Mouse (Mus musculus): ENCODE measurements around the gene Cask.

DNA sequence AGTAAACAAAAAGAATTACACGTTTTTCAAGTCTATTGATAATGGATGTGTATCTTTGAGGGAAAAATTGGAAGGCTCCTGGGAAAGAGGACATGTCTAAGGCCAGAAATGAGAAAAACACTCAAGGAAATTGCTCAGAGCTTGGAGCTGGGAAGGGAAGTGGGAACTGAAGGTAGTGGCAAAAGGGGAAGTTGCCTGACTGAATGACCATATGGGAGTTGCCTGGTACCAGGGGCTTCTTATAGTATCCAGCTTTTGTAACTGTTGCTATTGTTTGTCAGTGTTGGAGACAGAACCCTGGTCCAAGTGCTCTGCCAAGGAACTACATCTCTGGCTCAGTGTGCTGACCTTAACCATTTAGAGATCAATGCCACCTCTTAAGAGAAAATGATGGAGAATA lies 234.4 kb downstream of the Cask start:
- TF ChIP-seq POLR2A (IDR thresholded peaks at IDR 0.05; ENCODE audit: low read depth, low read length) (no peak), CTCF (conservative IDR thresholded peaks at IDR 0.05; ENCODE audit: insufficient read depth, insufficient read length, low read depth, low read length) (no peak)
